Mouse (Mus musculus) embryo, embryonic 10.5 days (tissue): ENCODE results near the gene Kif1b.
"Not testable (repeated sequence)": the region's sequence is repeated elsewhere in the genome, so short reads cannot be mapped to it uniquely, and the experiment has no call there.

Source experiments
- DNase-seq: peaks from one replicate; pipeline ENCODE4 v3.0.0-alpha.2; 2015; ENCODE audit warnings: low spot score

The Kif1b gene

GRCm38 (mm10) chr4:149270541-149270940 lies 37.0 kb downstream of the Kif1b start:
- no peak for DNase-seq

- DNase-seq = no peak
Observed at GRCm38 (mm10) chr4:149269026-149269425, 38.5 kb downstream of the Kif1b start.

- DNase-seq = no peak
Observed at GRCm38 (mm10) chr4:149264895-149265294, 42.6 kb downstream of the Kif1b start.

GRCm38 (mm10) chr4:149263218-149263617 lies 44.3 kb downstream of the Kif1b start:
- DNase-seq = no peak

- no peak for DNase-seq
Observed at GRCm38 (mm10) chr4:149261466-149261865, 46.0 kb downstream of the Kif1b start.

- DNase-seq = no peak
Observed at GRCm38 (mm10) chr4:149260911-149261310, 46.6 kb downstream of the Kif1b start.

GRCm38 (mm10) chr4:149259391-149260094 lies 48.0 kb downstream of the Kif1b start:
- DNase-seq = no peak

- DNase-seq = no peak
Observed at GRCm38 (mm10) chr4:149258926-149259325, 48.6 kb downstream of the Kif1b start.

- no peak for DNase-seq
Observed at GRCm38 (mm10) chr4:149256511-149257300, 50.8 kb downstream of the Kif1b start.

- DNase-seq = peak; percentile 80
Observed at GRCm38 (mm10) chr4:149255277-149256270, 51.9 kb downstream of the Kif1b start.

- no peak for DNase-seq
Observed at GRCm38 (mm10) chr4:149254827-149255226, 52.7 kb downstream of the Kif1b start.

GRCm38 (mm10) chr4:149249311-149249710 lies 58.2 kb downstream of the Kif1b start:
- no peak for DNase-seq

GRCm38 (mm10) chr4:149247772-149248171 lies 59.7 kb downstream of the Kif1b start:
- no peak for DNase-seq

GRCm38 (mm10) chr4:149247156-149247633 lies 60.3 kb downstream of the Kif1b start:
- peak; percentile 39 for DNase-seq

- DNase-seq = peak; percentile 47
Observed at GRCm38 (mm10) chr4:149246578-149247155, 60.8 kb downstream of the Kif1b start.

- DNase-seq = no peak
Observed at GRCm38 (mm10) chr4:149237011-149237410, 70.5 kb downstream of the Kif1b start.

- peak; percentile 17 for DNase-seq
Observed at GRCm38 (mm10) chr4:149233938-149234337, 73.6 kb downstream of the Kif1b start.

GRCm38 (mm10) chr4:149228682-149229081 lies 78.8 kb downstream of the Kif1b start:
- not testable (repeated sequence) for DNase-seq

GRCm38 (mm10) chr4:149228256-149228655 lies 79.2 kb downstream of the Kif1b start:
- no peak for DNase-seq

- no peak for DNase-seq
Observed at GRCm38 (mm10) chr4:149226311-149226710, 81.2 kb downstream of the Kif1b start.

GRCm38 (mm10) chr4:149223453-149223852 lies 84.0 kb downstream of the Kif1b start:
- DNase-seq = no peak

- DNase-seq = peak; percentile 18
Observed at GRCm38 (mm10) chr4:149220481-149220880, 87.0 kb downstream of the Kif1b start.
